Mouse (Mus musculus) heart, adult 2 months (tissue): ENCODE results near the gene Vrk1. TPM values are rescaled to one million over a fixed set of nuclear protein-coding genes. Genes with fewer than 3 reads are reported as not detected.

Source experiments
- DNase-seq, 2 experiments: peaks; one replicate each; pipeline ENCODE4 v3.0.0; 2021
- H3K27ac ChIP-seq: fragments of 200-600 bp; 2 replicates; pipeline ENCODE4 v1.8.1; 2022
- H3K27me3 ChIP-seq: fragments of 200-500 bp; 2 replicates; pipeline ENCODE4 v1.6.1; 2012; ENCODE audit warnings: mild to moderate bottlenecking, low read length, inconsistent platforms, mixed read lengths; ENCODE audit not compliant: control insufficient read depth, insufficient read depth
- H3K36me3 ChIP-seq: fragments of 200-500 bp; 2 replicates; pipeline ENCODE4 v1.6.1; 2012; ENCODE audit warnings: low read length, inconsistent platforms; ENCODE audit not compliant: control insufficient read depth, insufficient read depth
- H3K4me1 ChIP-seq: fragments of 200-500 bp; 2 replicates; pipeline ENCODE4 v1.6.1; 2011; ENCODE audit warnings: low read length; ENCODE audit not compliant: control insufficient read depth, insufficient read depth
- H3K4me3 ChIP-seq: fragments of 200-600 bp; 2 replicates; pipeline ENCODE4 v1.8.1; 2022
- H3K79me2 ChIP-seq: fragments of 200-500 bp; replicated peaks from 2 replicates; pipeline ENCODE4 v1.6.1; 2012; ENCODE audit warnings: mild to moderate bottlenecking, inconsistent platforms, low read length, moderate library complexity, mixed read lengths; ENCODE audit not compliant: control insufficient read depth, insufficient read depth
- H3K9ac ChIP-seq: fragments of 200-500 bp; 2 replicates; pipeline ENCODE4 v1.6.1; 2012; ENCODE audit warnings: low read depth, mild to moderate bottlenecking, control low read depth, inconsistent platforms, low read length, mixed read lengths
- CTCF ChIP-seq: fragments of 200-600 bp; IDR thresholded peaks from 2 replicates; pipeline ENCODE4 v1.8.1; 2022; ENCODE audit warnings: antibody characterized with exemption, mild to moderate bottlenecking, moderate library complexity
- EP300 ChIP-seq: fragments of 200-500 bp; IDR thresholded peaks from 2 replicates; pipeline ENCODE4 v1.6.1; 2011; ENCODE audit warnings: low read depth, low read length, control low read depth; ENCODE audit not compliant: insufficient read depth
- POLR2A ChIP-seq: fragments of 200-500 bp; IDR thresholded peaks from 2 replicates; pipeline ENCODE4 v1.6.1; 2011; ENCODE audit warnings: mild to moderate bottlenecking, low read depth, low read length, control low read depth; ENCODE audit not compliant: insufficient read depth
- WGBS: fragments of 180-500 bp; shearing (Covaris S2); methylation state at CpG from one replicate; pipeline ENCODE4 v1.1.7; 2018; 5-methylcytosine and 5-hydroxymethylcytosine counted together
- intact Hi-C: fragments of 180-260 bp; cut with DNase I; formaldehyde crosslinking; loops from one replicate; pipeline ENCODE4 v1.15.1; 2025
- polyA plus RNA-seq: library from polyadenylated mRNA; depleted of rRNA; stranded (reverse); fragments of >200 nt; gene quantifications from 2 replicates; pipeline ENCODE4 v1.2.3, GENCODE M21; 2012
- total RNA-seq, 2 experiments: library from RNA; stranded (reverse); gene quantifications; 2 replicates each; pipeline ENCODE4 v1.2.3; 2021

Gene Vrk1
- total and polyA plus RNA-seq, 3 experiments: 2.8 to 8.3 (median 7.5) TPM

GRCm38 (mm10) chr12:106030796-106031195 lies 20.8 kb downstream of the Vrk1 start:
- H3K27me3 ChIP-seq: no peaks in the 10 kb centered on the region
- DNase-seq: no peak

DNA sequence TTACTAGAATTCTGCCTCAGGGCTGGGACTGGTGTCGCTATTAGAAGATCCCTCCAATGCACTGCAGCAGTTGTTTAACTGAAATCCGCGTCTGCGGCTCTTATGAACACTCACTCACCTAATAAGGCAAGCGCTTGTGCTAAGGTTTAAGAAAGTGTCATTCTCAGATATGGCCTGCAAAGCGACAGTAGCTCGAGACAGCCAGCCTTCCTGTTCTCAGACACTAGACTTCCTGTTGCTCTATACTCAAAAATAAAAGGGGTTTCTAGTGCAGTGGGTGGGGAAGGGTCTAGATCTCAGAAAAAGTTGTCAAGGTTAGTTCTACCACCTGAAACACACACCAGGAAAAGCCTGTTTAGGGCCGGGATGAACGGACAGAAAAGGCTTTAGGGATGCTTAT lies 21.9 kb downstream of the Vrk1 start:
- no peak overlapping the region for H3K27ac ChIP-seq
- no peaks in the 10 kb centered on the region for H3K27me3 ChIP-seq

More at GRCm38 (mm10) chr12:106030796-106031195, 20.8 kb downstream of the Vrk1 start:
- Histone ChIP-seq H3K36me3 (peaks cover 2% of the 10 kb centered on the region), H3K4me1 (peaks cover 5% of the 10 kb centered on the region), H3K27ac (no peak overlapping the region), H3K4me3 (no peak overlapping the region), H3K9ac (no peak overlapping the region), H3K79me2 (peaks cover 3% of the 10 kb centered on the region; the same call in 1 of the 2 replicates)
- 58% methylated on average over 7 of the region's 7 CpGs for WGBS
- intact Hi-C loops: no loop called here
- no peak for TF ChIP-seq EP300
- no peak for TF ChIP-seq POLR2A
- no peak for TF ChIP-seq CTCF

GRCm38 (mm10) chr12:106032361-106032760 lies 22.3 kb downstream of the Vrk1 start:
- Histone ChIP-seq H3K36me3 (peaks cover 2% of the 10 kb centered on the region), H3K4me1 (peaks cover 5% of the 10 kb centered on the region), H3K27me3 (no peaks in the 10 kb centered on the region), H3K9ac (no peak overlapping the region), H3K79me2 (peaks cover 3% of the 10 kb centered on the region; the same call in 1 of the 2 replicates), H3K27ac (no peak overlapping the region), H3K4me3 (no peak overlapping the region)
- intact Hi-C loops: no loop called here
- WGBS: 89% methylated on average over 12 of the region's 12 CpGs
- no peak for DNase-seq
- TF ChIP-seq CTCF: no peak
- no peak for TF ChIP-seq EP300
- no peak for TF ChIP-seq POLR2A

More for the DNA sequence above, 21.9 kb downstream of the Vrk1 start:
- intact Hi-C loops: no loop called here
- WGBS: 59% methylated on average over 9 of the region's 9 CpGs
- TF ChIP-seq EP300: no peak
- TF ChIP-seq CTCF: no peak
- no peak for TF ChIP-seq POLR2A
- Histone ChIP-seq H3K4me1 (peaks cover 5% of the 10 kb centered on the region), H3K9ac (no peak overlapping the region), H3K79me2 (peaks cover 3% of the 10 kb centered on the region; the same call in 1 of the 2 replicates), H3K4me3 (no peak overlapping the region), H3K36me3 (peaks cover 2% of the 10 kb centered on the region)
- no peak for DNase-seq

GRCm38 (mm10) chr12:106034267-106034666 lies 24.2 kb downstream of the Vrk1 start:
- intact Hi-C loops: no loop called here
- DNase-seq: no peak
- no peak overlapping the region for H3K9ac ChIP-seq
- H3K4me1 ChIP-seq: peaks cover 5% of the 10 kb centered on the region
- H3K27ac ChIP-seq: no peak overlapping the region
- peaks cover 2% of the 10 kb centered on the region for H3K36me3 ChIP-seq
- H3K79me2 ChIP-seq: peaks cover 3% of the 10 kb centered on the region; the same call in 1 of the 2 replicates
- no peaks in the 10 kb centered on the region for H3K27me3 ChIP-seq
- H3K4me3 ChIP-seq: no peak overlapping the region
- TF ChIP-seq POLR2A (no peak), CTCF (no peak), EP300 (no peak)
- WGBS: 69% methylated on average over 7 of the region's 7 CpGs

DNA sequence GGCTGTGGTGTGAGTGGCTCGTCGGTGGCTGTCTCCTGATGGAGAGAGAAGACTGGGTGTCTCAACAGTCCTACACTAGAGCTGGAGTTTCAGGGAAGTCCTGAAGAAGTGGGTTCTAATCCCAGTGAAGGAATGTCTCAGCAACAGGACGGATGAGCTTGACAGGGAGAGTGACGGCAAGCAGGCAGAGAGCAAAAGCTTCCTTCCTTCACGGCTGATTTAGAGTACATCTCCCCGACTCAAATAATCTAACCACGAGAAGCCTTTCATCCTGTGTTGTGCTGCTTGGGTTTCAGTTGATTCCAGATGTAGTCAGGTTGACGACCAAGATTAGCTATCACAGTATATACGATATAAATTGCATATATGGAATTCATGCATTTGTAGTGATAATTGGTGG lies 24.7 kb downstream of the Vrk1 start:
- intact Hi-C loops: no loop called here
- H3K36me3 ChIP-seq: peaks cover 2% of the 10 kb centered on the region
- H3K9ac ChIP-seq: no peak overlapping the region
- peaks cover 3% of the 10 kb centered on the region; the same call in 1 of the 2 replicates for H3K79me2 ChIP-seq
- DNase-seq: no peak
- WGBS: 80% methylated on average over 9 of the region's 9 CpGs
- no peak for TF ChIP-seq EP300
- no peak for TF ChIP-seq CTCF
- peaks cover 5% of the 10 kb centered on the region for H3K4me1 ChIP-seq
- H3K27me3 ChIP-seq: no peaks in the 10 kb centered on the region
- H3K4me3 ChIP-seq: no peak overlapping the region
- H3K27ac ChIP-seq: no peak overlapping the region

DNA sequence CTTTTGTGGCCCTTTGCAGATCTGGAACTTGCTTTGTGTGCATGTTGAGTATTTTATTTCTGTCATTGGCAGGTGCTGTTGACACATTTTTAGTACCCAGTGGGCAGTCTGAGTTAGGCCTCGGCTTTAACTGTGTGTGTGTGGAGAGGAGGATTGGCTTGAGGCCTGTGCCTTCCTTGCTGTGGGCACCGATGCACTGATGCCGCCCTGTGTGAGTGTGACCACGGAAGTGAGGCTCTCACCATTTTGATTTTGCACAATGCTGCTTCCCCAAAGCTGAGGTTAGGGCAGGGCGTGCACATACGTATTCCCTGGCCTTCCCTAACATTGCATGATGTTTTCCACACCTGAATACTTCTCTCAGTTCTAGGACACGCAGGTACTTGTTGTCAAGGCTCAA lies 30.2 kb downstream of the Vrk1 start:
- intact Hi-C loops: no loop called here
- H3K27ac ChIP-seq: no peak overlapping the region
- no peak overlapping the region for H3K4me3 ChIP-seq
- no peaks in the 10 kb centered on the region; the same call in 1 of the 2 replicates for H3K79me2 ChIP-seq
- H3K9ac ChIP-seq: no peak overlapping the region
- DNase-seq: no peak
- no peaks in the 10 kb centered on the region for H3K36me3 ChIP-seq
- H3K4me1 ChIP-seq: no peaks in the 10 kb centered on the region
- TF ChIP-seq CTCF (no peak), POLR2A (no peak), EP300 (no peak)
- 90% methylated on average over 7 of the region's 7 CpGs for WGBS
- H3K27me3 ChIP-seq: no peaks in the 10 kb centered on the region
